Mouse (Mus musculus) kidney, adult 10 weeks (tissue): ENCODE results near the gene Coasy. TPM values are rescaled to one million over a fixed set of nuclear protein-coding genes. Genes with fewer than 3 reads are reported as not detected.

Experiments used
- polyA plus RNA-seq: library from polyadenylated mRNA; stranded (reverse); fragments of 350-450 nt; fragmentation: Illumina TruSeq; extraction: RNeasy Lipid Tissue Mini Kit (QIAGEN cat#74804); gene quantifications from one replicate; pipeline ENCODE4 v1.2.3, GENCODE M21; 2014; ENCODE audit warnings: low read depth, low replicate concordance

Gene Coasy
- 7.6 TPM for polyA plus RNA-seq

DNA sequence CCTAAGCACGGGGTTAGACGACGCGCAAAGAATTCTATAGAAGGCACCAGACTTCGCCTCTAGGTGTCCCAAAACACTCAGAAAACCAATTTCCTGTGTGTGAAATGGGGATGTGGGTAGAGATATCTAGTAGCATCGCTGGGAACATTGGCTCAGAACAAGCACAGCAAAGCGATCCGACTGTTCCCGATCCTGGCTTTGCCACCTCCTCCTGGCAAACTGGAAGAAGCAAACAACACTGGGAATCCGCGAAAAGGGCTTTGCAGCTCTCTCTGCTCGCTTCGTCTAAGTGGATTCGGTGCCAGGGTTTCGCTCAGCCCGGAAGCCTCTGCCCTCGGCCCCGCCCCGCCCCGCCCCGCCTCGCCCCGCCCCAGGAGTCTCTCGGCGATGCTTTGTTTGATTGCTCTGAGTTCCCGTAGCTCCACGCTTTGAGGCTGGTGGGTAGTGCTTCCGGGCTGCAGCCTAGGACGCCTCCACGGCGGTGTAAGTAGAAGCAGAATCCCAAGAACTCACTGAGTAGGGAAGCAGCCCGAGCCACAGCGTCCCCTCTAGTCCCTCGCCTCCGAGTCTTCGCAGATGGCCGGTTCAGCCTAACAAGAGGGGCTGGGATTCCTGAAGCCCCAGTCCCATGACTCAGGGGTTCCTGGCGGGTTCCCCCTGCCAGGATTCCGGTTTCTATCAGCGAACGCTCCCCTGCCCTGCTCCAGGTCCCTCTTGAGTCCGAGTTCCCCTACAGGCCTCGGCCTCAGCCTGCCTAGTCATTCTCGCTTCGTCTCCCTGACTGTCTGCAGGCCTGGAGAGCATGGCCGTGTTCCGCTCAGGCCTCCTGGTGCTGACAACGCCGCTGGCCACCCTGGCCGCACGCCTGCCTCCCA lies at the start of gene Coasy:
Gene Coasy, plus strand, starts transcription at position 358 of the 875 bp plus-strand sequence.

DNA sequence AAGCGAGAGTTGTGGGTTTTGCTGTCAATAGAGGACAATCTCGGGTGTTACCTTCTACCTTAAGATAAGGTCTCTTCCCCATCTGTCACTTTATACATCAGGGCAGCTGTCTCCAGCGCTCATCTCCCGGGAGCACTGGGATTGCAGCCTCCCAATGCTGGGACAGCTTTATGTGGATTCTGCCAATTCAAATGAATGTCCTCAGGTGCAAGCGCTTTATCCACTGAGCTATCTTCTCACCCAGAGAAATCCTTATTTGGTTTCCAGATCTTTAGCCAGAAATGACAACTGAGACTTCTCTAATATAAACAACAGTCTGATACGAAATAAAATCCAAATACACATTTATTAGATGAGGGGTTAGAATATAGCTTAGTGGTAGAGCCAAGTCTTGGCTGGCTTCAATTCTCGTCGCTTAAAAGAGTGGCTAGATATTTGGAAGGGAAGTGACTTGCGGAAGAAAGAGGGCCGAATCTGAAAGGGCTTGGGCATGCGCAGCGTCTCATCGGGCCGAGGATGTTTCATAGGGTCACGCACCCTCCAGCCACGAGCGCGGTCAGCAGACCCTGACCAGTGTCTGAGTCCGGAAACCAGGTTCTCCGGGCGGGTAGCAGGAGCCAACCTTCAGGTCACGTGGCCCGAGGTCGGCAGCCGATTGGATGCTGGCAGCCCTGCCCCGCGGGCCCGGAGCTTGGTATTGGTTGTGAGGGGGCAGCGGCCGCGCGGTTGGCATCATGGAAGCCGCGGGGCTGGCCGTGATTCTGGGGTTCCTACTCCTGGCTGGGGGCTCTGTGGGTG lies 12.8 kb upstream of the Coasy start, which contains the start of gene Naglu:
Gene Naglu, plus strand, starts transcription at position 622 of the 798 bp plus-strand sequence.

GRCm38 (mm10) chr11:101078121-101078520 lies 4.2 kb upstream of the Coasy start, which contains the start of gene Hsd17b1:
Gene Hsd17b1 (plus strand): TSS chr11:101078411.

DNA sequence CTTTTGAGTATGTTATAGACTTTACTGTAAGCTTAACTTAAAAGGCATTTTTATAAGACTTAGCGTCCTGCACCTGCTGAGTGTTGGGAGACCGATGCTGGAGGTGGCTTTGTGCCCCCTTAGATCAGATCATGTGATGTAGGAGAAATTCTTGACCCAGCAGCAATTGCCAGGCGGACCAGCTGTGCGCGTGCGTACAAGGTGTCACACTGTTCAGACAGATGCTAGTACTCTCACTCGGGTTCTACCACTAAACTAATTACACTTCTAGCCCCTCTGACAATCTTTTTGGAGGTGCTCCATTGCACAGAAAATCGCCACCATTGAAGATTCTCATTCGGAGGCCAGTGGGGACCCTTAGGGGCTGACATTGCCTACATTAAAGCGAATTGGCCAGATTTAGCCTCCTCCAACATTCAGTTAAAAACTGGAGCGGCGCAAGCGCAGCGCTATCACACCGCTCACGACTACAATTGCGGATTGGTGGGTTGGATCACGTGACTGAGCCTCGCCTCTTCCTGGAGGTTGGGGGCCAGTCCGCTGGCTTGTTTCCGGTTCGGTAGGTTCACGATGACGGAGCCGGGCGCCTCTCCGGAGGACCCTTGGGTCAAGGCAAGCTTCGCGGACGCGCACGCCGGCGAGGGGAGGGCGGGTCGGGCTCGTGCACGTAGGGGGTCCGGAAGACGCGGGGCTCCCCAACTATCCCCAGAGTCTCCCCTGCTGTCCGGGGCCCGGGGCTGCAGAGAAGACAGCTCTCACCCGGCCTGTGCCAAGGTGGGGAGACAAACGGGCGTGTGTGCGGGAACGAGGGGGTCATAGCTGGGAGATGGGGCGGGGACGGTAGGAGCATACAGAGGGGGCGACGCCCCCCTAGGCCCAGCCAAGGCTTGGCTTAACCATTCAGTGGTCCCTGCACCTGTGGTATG lies 4.7 kb downstream of the Coasy start, which contains the start of gene Mlx:
Gene Mlx, plus strand, starts transcription at position 522 of the 926 bp plus-strand sequence.

DNA sequence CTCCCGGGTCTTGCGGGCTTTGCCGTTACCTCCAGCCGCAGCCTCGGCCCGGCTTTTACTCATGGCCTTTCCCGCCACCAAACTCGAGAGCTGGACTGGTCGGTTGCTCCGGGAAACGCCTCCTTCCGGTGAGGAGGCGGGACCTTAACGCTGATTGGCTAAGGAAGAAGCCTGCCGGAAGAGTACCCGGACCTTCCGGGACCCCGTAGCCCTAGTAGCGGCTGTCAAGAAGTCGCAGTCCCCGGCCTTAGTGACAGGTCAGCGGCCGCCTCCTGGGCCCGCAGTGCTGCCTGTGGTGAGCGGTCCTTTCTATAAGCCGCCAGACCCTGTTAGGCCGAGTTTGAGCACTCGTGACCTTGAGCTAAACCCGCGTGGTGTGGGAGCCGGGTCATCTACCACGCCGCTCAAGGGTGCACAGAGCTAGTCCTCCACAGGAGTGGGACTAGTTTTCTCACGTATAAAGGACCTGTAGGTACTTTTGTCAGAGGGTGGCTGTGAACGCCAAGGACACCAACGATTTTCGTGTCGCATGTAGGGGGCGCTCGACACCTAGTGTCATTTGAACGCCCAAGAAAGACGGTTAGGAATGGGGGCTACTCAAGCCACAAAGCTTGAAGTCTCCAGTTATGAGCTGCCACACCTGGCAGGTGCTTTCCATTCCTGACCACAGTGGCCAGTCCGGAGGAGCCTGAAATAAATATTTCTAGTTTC lies 13.1 kb downstream of the Coasy start, which contains the start of gene Psmc3ip:
Gene Psmc3ip, minus strand, starts transcription at position 123 of the 711 bp plus-strand sequence.

DNA sequence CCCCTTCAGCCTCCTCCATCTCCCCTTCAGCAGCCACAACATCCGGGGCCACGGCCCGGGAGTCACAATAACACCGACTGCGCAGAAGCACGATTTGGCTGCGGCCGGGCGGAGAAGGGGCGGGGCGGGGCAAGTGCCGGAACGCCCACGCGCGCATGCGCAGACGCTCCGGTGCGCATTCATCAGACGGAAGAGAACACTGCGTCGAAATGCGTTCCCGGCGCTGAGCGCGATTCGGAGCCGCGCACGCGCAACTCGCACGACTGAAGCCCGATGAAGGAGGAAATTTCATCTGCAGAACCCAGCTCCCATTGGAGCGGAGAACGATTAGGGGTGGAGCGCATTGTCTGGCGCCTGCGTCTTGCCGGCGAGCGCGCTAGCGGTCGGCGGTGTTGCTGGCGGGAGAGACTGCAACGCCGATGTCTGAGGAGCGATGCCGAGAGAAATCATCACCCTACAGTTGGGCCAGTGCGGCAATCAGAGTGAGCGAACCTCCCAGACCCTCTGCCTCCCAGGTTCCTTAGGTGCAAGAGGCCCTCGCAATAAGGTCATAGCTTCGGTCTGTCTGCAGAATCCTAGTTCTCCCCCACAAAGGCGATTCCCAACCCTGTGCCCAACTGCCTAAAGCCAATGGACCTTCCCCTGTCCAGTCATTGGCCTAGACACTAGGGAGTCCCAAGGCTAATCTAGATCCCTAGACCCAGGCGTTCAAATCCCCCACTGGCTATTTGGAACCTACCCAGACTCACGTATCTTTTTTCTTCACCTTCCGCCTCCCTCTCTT lies 37.6 kb downstream of the Coasy start, which contains the start of the genes Retreg3 and Tubg1:
Gene Retreg3, minus strand, starts transcription at position 133 of the 784 bp plus-strand sequence.
Gene Tubg1, plus strand, starts transcription at position 178 of the 784 bp plus-strand sequence.

Other genes starting within 250 kb of the Coasy start
- 4.4 TPM for gene Stat5b, start 231.8 kb upstream of the Coasy start, polyA plus RNA-seq
- gene Stat5a, start 223.2 kb upstream of the Coasy start, polyA plus RNA-seq = 2.6 TPM
- gene Stat3, start 143.0 kb upstream of the Coasy start, polyA plus RNA-seq = 20.1 TPM
- 17.6 TPM for gene Cavin1, start 111.7 kb upstream of the Coasy start, polyA plus RNA-seq
- gene Atp6v0a1, start 73.1 kb upstream of the Coasy start, polyA plus RNA-seq = 43.7 TPM
- gene Naglu, start 12.6 kb upstream of the Coasy start, polyA plus RNA-seq = 0.32 TPM
- not detected for gene Hsd17b1, start 4.2 kb upstream of the Coasy start, polyA plus RNA-seq
- 48.5 TPM for gene Mlx, start 4.7 kb downstream of the Coasy start, polyA plus RNA-seq
- gene Psmc3ip, start 12.9 kb downstream of the Coasy start, polyA plus RNA-seq = 3.7 TPM
- 37.4 TPM for gene Retreg3, start 37.3 kb downstream of the Coasy start, polyA plus RNA-seq
- 0.36 TPM for gene Tubg1, start 37.4 kb downstream of the Coasy start, polyA plus RNA-seq
- not detected for gene Tubg2, start 73.3 kb downstream of the Coasy start, polyA plus RNA-seq
- gene Cntnap1, start 88.0 kb downstream of the Coasy start, polyA plus RNA-seq = not detected
- gene Plekhh3, start 88.8 kb downstream of the Coasy start, polyA plus RNA-seq = not detected
- not detected for gene Ccr10, start 92.9 kb downstream of the Coasy start, polyA plus RNA-seq
- gene Ezh1, start 143.9 kb downstream of the Coasy start, polyA plus RNA-seq = 30.4 TPM
- gene Ramp2, start 163.5 kb downstream of the Coasy start, polyA plus RNA-seq = 6.7 TPM
- 115 TPM for gene Vps25, start 171.1 kb downstream of the Coasy start, polyA plus RNA-seq
- 2.6 TPM for gene Wnk4, start 178.0 kb downstream of the Coasy start, polyA plus RNA-seq
- 4.6 TPM for gene Cntd1, start 196.4 kb downstream of the Coasy start, polyA plus RNA-seq
- gene Coa3, start 196.5 kb downstream of the Coasy start, polyA plus RNA-seq = 13.9 TPM
- gene Becn1, start 219.7 kb downstream of the Coasy start, polyA plus RNA-seq = 96.1 TPM
- 180 TPM for gene Psme3, start 233.6 kb downstream of the Coasy start, polyA plus RNA-seq
- gene Aoc2, start 242.5 kb downstream of the Coasy start, polyA plus RNA-seq = 0.28 TPM
- 2.3 TPM for gene Aoc3, start 248.0 kb downstream of the Coasy start, polyA plus RNA-seq